Mouse (Mus musculus): Measurements from ENCODE around the gene Prepl. TPM values are rescaled to one million over a fixed set of nuclear protein-coding genes. Genes with fewer than 3 reads are reported as not detected.

Prepl gene
- polyA plus RNA-seq, 1 experiment from 2014 or later = 60.6 TPM

DNA sequence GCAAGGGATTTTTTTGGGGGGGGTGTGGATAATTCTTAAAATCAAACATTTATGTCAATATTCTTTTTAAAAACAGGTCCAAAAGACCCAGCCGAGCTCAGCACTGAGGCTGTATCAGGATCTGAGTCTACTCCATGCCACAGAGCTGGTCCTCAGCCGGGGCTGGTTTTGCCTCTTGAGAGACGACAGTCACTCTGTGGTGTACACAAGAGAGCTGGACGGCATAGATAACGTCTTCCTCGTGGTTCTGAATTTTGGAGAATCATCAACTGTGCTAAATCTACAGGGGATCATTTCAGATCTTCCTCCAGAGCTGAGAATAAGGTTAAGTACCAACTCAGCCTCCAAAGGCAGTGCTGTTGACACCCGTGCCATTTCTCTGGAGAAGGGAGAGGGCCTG lies 26.5 kb downstream of the Prepl start:
- no peaks in the 10 kb centered on the region for H3K4me1 ChIP-seq
- H3K9ac ChIP-seq = no peak overlapping the region
- H3K4me3 ChIP-seq = no peak overlapping the region
- H3K4me2 ChIP-seq (replicated peaks) = no peak overlapping the region
- no peak for ATAC-seq (ENCODE audit: low FRiP score)
- 93% methylated on average over 7 of the region's 7 CpGs for WGBS
- H3K36me3 ChIP-seq = peaks cover 52% of the 10 kb centered on the region
- H3K27ac ChIP-seq = no peak overlapping the region
- H3K27me3 ChIP-seq = no peaks in the 10 kb centered on the region
- H3K9me3 ChIP-seq (replicated peaks) = no peaks in the 10 kb centered on the region

DNA sequence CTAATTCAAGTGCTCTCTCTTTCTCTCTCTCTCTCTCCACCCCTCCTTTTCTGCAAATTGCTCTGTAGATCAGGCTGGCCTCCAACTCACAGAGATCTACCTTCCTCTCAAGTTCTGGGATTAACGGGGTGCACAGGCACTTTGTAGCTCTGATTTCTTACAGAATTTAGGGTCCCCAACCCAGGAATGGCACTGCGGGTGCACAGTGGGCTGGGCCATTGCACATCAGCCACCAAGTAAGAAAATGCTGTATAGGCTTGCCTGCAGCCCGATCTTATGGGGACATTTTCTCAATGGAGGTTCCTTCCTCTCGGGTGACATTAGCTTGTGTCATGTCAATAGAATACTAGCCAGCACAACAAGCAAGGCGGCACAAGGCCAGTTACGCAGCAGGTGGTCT lies 30.9 kb downstream of the Prepl start:
- Histone ChIP-seq H3K4me3 (no peak overlapping the region), H3K36me3 (peaks cover 12% of the 10 kb centered on the region), H3K9ac (no peak overlapping the region), H3K27ac (no peak overlapping the region), H3K4me2 (replicated peaks) (no peak overlapping the region), H3K9me3 (replicated peaks) (no peaks in the 10 kb centered on the region), H3K4me1 (no peaks in the 10 kb centered on the region), H3K27me3 (no peaks in the 10 kb centered on the region)
- no peak for ATAC-seq (ENCODE audit: low FRiP score)
- WGBS = 94% methylated on average over 6 of the region's 6 CpGs

DNA sequence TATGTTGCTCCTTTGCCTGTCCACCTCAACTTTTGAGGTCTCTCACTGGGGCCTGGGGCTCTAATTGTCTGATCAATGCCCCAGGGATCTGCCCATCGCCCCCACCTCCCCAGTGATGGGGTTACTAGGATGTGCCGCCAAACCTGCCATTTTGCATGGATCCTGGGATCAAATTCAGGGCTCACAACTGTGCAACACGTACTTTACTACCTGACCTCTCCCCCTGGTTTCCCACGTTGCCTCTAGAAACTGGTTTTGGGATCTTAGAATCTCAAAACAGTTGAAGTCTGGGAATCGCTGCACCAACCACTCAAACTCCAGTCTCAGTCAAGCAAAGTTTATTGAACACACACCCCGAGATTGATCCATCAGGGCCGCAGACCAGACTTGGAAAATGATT lies 31.8 kb downstream of the Prepl start:
- Histone ChIP-seq H3K9ac (no peak overlapping the region), H3K4me3 (no peak overlapping the region), H3K4me2 (replicated peaks) (no peak overlapping the region), H3K9me3 (replicated peaks) (no peaks in the 10 kb centered on the region), H3K36me3 (peaks cover 7% of the 10 kb centered on the region), H3K27ac (no peak overlapping the region), H3K4me1 (no peaks in the 10 kb centered on the region), H3K27me3 (no peaks in the 10 kb centered on the region)
- ATAC-seq (ENCODE audit: low FRiP score) = no peak
- 88% methylated on average over 7 of the region's 7 CpGs for WGBS

DNA sequence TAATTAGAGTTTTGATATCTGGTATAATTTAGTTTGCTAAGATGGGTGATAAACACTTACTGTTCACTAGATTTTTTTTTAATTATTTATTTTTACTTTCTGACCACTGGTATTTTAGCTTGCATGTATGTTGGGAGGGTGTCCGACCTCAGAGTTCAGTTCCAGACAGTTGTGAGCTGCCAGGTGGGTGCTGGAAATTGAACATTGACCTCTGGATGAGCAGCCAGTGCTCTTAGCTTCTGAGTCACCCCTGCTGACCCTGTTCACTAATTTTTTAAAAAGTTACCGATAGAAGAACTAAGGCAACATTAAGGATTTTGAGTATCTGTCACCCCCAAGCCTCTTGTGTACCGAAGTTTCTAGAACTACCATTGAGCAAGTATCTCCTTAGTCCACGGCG lies 41.7 kb downstream of the Prepl start:
- Histone ChIP-seq H3K9ac (no peak overlapping the region), H3K36me3 (no peaks in the 10 kb centered on the region), H3K4me2 (replicated peaks) (no peak overlapping the region), H3K4me1 (no peaks in the 10 kb centered on the region), H3K4me3 (no peak overlapping the region), H3K27ac (no peak overlapping the region), H3K27me3 (no peaks in the 10 kb centered on the region), H3K9me3 (replicated peaks) (no peaks in the 10 kb centered on the region)
- no peak for ATAC-seq (ENCODE audit: low FRiP score)
- WGBS = 98% methylated on average over 5 of the region's 5 CpGs

DNA sequence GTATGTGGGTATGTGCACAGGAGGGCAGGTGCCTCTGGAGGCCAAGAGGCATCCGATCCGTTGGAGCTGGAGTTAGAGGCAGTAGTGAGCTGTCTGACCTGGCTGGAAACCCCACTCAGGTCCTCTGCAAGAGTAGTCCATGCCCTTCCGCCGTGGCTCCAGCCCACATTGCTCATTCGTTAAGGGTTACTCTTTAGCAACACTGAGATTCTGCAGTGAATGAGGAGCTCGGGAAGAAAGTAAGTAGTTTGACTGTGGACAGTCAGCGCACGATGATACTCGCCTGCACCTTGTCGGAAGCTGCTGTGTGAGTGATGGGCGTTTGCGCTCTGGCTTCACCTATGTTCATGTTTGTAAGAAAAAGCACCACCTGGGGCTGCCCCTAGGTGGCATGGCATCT lies 44.9 kb downstream of the Prepl start:
- no peak overlapping the region for H3K9ac ChIP-seq

DNA sequence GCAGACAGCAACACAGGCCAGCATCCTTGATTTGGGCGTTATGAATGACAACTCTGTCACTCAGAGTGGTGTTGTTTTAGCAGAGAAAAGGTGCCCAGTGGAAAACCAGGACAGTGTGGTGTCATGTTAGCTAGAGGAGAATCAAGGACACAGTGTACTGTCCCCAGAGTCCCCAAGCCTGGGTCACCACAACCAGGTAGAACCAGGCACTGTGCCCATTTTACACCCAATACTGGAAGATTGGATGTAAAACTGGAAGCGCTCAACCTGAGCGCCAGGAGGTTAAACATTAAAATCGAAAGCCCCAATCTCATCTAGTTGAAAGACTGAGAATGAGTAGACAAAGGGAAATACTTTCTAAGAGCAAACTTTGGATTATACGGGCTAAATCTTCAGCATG lies 45.6 kb downstream of the Prepl start:
- no peak overlapping the region for H3K4me3 ChIP-seq
- H3K27ac ChIP-seq = no peak overlapping the region
- 88% methylated on average over 5 of the region's 5 CpGs for WGBS
- H3K36me3 ChIP-seq = no peaks in the 10 kb centered on the region
- H3K27me3 ChIP-seq = no peaks in the 10 kb centered on the region
- no peak overlapping the region for H3K4me2 ChIP-seq (replicated peaks)
- no peaks in the 10 kb centered on the region for H3K4me1 ChIP-seq
- H3K9ac ChIP-seq = no peak overlapping the region
- no peaks in the 10 kb centered on the region for H3K9me3 ChIP-seq (replicated peaks)
- ATAC-seq (ENCODE audit: low FRiP score) = no peak

More for the DNA sequence above, 44.9 kb downstream of the Prepl start:
- Histone ChIP-seq H3K4me3 (no peak overlapping the region), H3K36me3 (no peaks in the 10 kb centered on the region), H3K4me2 (replicated peaks) (no peak overlapping the region), H3K27me3 (no peaks in the 10 kb centered on the region), H3K4me1 (no peaks in the 10 kb centered on the region), H3K27ac (no peak overlapping the region), H3K9me3 (replicated peaks) (no peaks in the 10 kb centered on the region)
- WGBS = 88% methylated on average over 12 of the region's 12 CpGs
- ATAC-seq (ENCODE audit: low FRiP score) = no peak

DNA sequence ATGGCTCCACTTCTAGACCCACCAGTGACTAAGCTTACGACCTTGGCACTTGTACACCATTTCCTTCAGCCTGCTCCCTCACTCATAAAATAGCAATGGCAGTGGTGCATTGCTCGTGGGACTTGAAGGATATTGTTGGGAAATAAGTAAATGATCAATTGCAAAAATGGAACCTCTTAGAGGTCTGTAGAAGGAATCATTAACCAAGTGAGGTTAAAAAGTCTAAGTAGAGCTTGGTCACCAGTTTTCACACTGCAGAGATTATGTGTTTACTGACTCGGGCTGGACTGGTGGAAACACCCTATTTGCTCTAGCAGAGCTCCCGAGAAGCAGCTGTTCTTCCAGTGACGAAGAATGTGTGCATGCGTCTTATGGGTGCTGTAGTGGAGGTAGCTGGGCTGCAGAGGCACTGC lies 46.6 kb downstream of the Prepl start:
- no peak overlapping the region for H3K4me2 ChIP-seq (replicated peaks)
- H3K4me3 ChIP-seq = no peak overlapping the region
- H3K27ac ChIP-seq = no peak overlapping the region
- no peaks in the 10 kb centered on the region for H3K27me3 ChIP-seq
- no peak for ATAC-seq (ENCODE audit: low FRiP score)
- H3K4me1 ChIP-seq = no peaks in the 10 kb centered on the region
- no peaks in the 10 kb centered on the region for H3K36me3 ChIP-seq
- H3K9me3 ChIP-seq (replicated peaks) = no peaks in the 10 kb centered on the region
- WGBS = 84% methylated on average over 6 of the region's 6 CpGs
- no peak overlapping the region for H3K9ac ChIP-seq

DNA sequence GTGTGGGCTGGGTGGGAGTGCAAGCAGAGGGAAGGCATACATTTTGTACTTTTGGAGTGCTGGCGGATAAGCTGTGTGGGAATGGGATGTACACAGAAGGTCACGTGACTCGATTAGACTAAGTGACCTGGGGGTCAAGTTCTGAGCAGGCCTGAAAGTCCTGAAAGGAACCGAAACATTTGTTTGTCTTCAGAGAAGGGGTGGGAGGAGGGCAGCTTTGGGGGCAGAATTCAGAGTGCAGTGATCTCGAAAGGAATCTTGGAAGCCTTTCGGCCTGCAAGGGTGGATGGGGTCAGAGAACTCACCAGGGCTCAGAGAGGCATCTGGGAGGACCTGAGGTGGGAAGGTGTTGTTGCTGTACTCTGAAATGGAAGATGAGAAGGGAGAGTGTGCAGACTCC lies 47.6 kb downstream of the Prepl start:
- Histone ChIP-seq H3K36me3 (no peaks in the 10 kb centered on the region), H3K4me1 (no peaks in the 10 kb centered on the region), H3K4me2 (replicated peaks) (no peak overlapping the region), H3K9me3 (replicated peaks) (no peaks in the 10 kb centered on the region), H3K27me3 (no peaks in the 10 kb centered on the region), H3K4me3 (no peak overlapping the region), H3K9ac (no peak overlapping the region), H3K27ac (no peak overlapping the region)
- no peak for ATAC-seq (ENCODE audit: low FRiP score)
- WGBS = 55% methylated on average over 6 of the region's 6 CpGs

DNA sequence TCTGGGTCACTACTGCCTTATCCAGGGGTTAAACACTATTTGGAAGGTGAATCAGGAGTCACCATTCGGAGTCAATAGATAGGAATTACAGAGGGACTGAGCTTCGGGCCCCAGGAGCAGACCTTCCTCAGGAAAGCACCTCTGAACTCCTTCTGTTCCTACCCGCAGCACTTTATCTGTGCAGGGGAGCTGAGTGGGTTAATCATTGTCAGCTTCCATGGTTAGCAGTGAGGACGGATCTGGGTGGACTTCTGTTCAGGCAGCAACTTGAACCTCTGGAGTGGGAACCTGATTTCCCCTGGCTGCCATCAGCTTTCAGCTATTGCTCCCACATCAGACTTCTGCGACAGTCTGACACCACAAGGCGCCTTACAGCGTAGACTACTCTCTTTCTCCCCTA lies 49.1 kb downstream of the Prepl start:
- no peaks in the 10 kb centered on the region for H3K27me3 ChIP-seq
- H3K4me2 ChIP-seq (replicated peaks) = no peak overlapping the region
- H3K9me3 ChIP-seq (replicated peaks) = no peaks in the 10 kb centered on the region
- H3K27ac ChIP-seq = no peak overlapping the region
- no peak for ATAC-seq (ENCODE audit: low FRiP score)
- no peaks in the 10 kb centered on the region for H3K36me3 ChIP-seq
- no peak overlapping the region for H3K9ac ChIP-seq
- no peak overlapping the region for H3K4me3 ChIP-seq
- H3K4me1 ChIP-seq = no peaks in the 10 kb centered on the region
- WGBS = 81% methylated on average over 7 of the region's 7 CpGs

DNA sequence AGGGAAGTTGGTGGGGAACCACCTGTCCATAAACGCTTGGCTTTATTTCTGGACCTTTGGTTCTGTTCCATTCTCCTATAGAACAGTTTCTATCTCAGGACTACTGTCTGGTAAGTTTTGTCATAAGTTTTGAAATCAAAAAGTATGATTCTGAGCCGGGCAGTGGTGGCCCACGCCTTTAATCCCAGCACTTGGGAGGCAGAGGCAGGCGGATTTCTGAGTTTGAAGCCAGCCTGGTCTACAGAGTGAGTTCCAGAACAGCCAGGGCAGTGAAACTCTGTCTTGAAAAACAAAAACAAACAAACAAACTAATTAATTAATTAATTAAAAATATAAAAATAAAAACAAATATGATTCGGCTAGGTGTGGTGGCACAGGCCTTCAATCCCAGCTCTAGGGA lies 51.3 kb downstream of the Prepl start:
- H3K27ac ChIP-seq = no peak overlapping the region
- H3K27me3 ChIP-seq = no peaks in the 10 kb centered on the region
- no peak overlapping the region for H3K4me3 ChIP-seq
- no peak for ATAC-seq (ENCODE audit: low FRiP score)
- H3K4me2 ChIP-seq (replicated peaks) = no peak overlapping the region
- 94% methylated on average over 5 of the region's 5 CpGs for WGBS
- H3K36me3 ChIP-seq = no peaks in the 10 kb centered on the region
- no peaks in the 10 kb centered on the region for H3K4me1 ChIP-seq
- H3K9me3 ChIP-seq (replicated peaks) = no peaks in the 10 kb centered on the region
- H3K9ac ChIP-seq = no peak overlapping the region

DNA sequence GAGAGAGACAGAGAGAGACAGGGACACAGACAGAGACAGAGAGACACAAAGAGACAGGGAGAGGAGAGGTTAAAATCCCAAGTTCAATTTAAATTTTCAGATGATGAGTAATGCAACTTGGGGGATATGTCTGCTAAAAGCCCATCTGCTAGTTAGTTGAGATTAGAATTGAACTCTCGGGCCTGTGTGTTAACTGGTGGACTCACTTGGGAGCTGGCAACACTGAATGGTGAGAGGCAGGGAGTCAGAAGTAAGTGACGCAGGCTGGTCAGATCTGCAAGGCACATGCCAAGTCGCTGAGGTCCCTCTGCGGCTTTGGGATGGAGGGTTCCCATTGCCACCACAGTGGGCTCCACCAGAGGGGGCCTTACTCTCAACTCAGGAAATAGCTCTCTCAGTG lies 51.7 kb downstream of the Prepl start:
- Histone ChIP-seq H3K27me3 (no peaks in the 10 kb centered on the region), H3K36me3 (no peaks in the 10 kb centered on the region), H3K27ac (no peak overlapping the region), H3K9ac (no peak overlapping the region), H3K4me1 (no peaks in the 10 kb centered on the region), H3K9me3 (replicated peaks) (no peaks in the 10 kb centered on the region), H3K4me3 (no peak overlapping the region), H3K4me2 (replicated peaks) (no peak overlapping the region)
- ATAC-seq (ENCODE audit: low FRiP score) = no peak
- WGBS = 80% methylated on average over 4 of the region's 4 CpGs

DNA sequence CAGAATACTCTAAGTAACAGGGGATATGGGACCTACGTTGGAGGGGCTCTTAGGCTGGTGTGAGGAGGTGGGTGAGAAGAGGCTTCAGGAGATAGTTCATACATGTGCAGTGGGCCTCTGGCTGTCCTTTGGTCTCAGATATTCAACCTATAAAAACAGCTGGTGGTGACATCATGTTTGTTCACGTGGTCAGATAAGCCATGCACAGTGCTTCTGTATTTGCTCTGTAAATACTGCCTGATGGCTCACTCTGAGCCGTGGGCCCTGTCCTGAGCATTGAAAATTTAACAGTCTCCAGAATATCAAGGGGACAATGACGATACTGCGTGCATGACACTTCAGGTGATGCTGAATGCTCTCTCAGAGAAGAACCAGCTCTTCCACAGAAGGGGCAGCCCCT lies 52.2 kb downstream of the Prepl start:
- no peak overlapping the region for H3K4me3 ChIP-seq
- H3K4me2 ChIP-seq (replicated peaks) = no peak overlapping the region
- ATAC-seq (ENCODE audit: low FRiP score) = no peak
- no peaks in the 10 kb centered on the region for H3K27me3 ChIP-seq
- H3K36me3 ChIP-seq = no peaks in the 10 kb centered on the region
- 85% methylated on average over 5 of the region's 5 CpGs for WGBS
- H3K9me3 ChIP-seq (replicated peaks) = no peaks in the 10 kb centered on the region
- no peak overlapping the region for H3K27ac ChIP-seq
- H3K4me1 ChIP-seq = no peaks in the 10 kb centered on the region
- H3K9ac ChIP-seq = no peak overlapping the region

DNA sequence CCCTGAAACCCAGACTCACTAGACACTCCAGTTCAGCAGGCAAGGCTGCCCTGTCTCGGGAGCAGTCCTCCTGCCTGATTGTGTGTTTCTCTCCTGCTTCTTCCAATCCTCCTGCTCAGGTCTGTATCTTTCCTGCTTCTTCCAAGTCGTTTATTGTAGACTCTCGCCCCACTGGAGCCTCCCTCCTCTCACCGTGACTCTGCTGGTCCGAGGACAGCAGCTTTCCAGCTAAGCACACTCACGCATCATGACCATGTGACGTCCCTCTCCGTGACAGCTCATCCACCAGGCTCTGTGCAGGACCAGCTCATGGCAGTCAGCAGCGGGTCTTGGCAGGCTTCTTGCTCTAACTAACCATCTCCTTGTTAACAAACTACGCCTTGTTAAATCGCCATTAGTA lies 56.0 kb downstream of the Prepl start:
- no peak overlapping the region for H3K27ac ChIP-seq
- H3K36me3 ChIP-seq = no peaks in the 10 kb centered on the region
- 68% methylated on average over 11 of the region's 11 CpGs for WGBS
- no peak overlapping the region for H3K4me3 ChIP-seq
- no peaks in the 10 kb centered on the region for H3K27me3 ChIP-seq
- ATAC-seq (ENCODE audit: low FRiP score) = no peak
- no peaks in the 10 kb centered on the region for H3K4me1 ChIP-seq
- H3K9ac ChIP-seq = no peak overlapping the region
- no peaks in the 10 kb centered on the region for H3K9me3 ChIP-seq (replicated peaks)
- no peak overlapping the region for H3K4me2 ChIP-seq (replicated peaks)

DNA sequence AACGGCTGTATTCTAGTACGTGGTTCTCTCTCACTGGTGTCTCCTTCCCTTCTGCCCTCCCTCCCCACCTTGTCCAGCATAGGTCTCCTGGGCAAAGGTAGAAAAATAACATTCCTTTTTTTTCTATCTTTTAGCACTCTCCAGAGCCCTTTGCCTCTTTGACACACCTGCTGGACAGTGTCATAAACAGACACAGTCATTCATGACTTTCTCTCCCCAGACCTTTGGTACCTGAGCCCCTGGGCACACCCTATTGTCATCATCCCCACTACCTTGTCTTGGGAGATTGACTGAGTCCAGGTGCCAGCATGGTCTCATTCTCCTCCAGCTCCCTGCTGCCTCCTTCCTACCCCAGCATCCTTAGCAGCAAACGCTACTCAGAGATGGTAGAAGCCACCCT lies 57.0 kb downstream of the Prepl start:
- H3K4me1 ChIP-seq = no peaks in the 10 kb centered on the region
- no peaks in the 10 kb centered on the region for H3K9me3 ChIP-seq (replicated peaks)
- ATAC-seq (ENCODE audit: low FRiP score) = no peak
- H3K27ac ChIP-seq = no peak overlapping the region
- H3K27me3 ChIP-seq = no peaks in the 10 kb centered on the region
- no peak overlapping the region for H3K9ac ChIP-seq
- 84% methylated on average over 3 of the region's 3 CpGs for WGBS
- no peak overlapping the region for H3K4me3 ChIP-seq
- H3K36me3 ChIP-seq = no peaks in the 10 kb centered on the region
- no peak overlapping the region for H3K4me2 ChIP-seq (replicated peaks)

Data from hindbrain, embryonic 12.5 days (tissue).